Mouse (Mus musculus) limb, embryonic 15.5 days (tissue): ENCODE data around the gene Inpp4a. TPM values are rescaled to one million over a fixed set of nuclear protein-coding genes. Genes with fewer than 3 reads are reported as not detected.

Experiments used
- ATAC-seq: fragments of 200-750 bp; cut with Nextera tagmentation; 2 replicates; pipeline ENCODE4 v1.8.0; 2017; ENCODE audit warnings: low read depth, moderate TSS enrichment; ENCODE audit not compliant: insufficient number of reproducible peaks, low FRiP score, low TSS enrichment
- H3K27ac ChIP-seq: fragments of 300-500 bp; sonication (generic); 2 replicates; pipeline ENCODE4 v1.5.1; 2015; ENCODE audit warnings: moderate library complexity, mild to moderate bottlenecking, inconsistent platforms
- H3K27me3 ChIP-seq: fragments of 300-500 bp; sonication (generic); 2 replicates; pipeline ENCODE4 v1.6.1; 2015; ENCODE audit warnings: inconsistent platforms
- H3K36me3 ChIP-seq: fragments of 300-500 bp; sonication (generic); 2 replicates; pipeline ENCODE4 v1.6.1; 2015; ENCODE audit warnings: inconsistent platforms
- H3K4me1 ChIP-seq: fragments of 300-500 bp; sonication (generic); 2 replicates; pipeline ENCODE4 v1.6.1; 2015; ENCODE audit warnings: inconsistent platforms
- H3K4me2 ChIP-seq: fragments of 300-500 bp; sonication (generic); 2 replicates; pipeline ENCODE4 v1.6.1; 2015; ENCODE audit warnings: mild to moderate bottlenecking, inconsistent platforms
- H3K4me3 ChIP-seq: fragments of 300-500 bp; sonication (generic); 2 replicates; pipeline ENCODE4 v1.5.1; 2015; ENCODE audit warnings: mild to moderate bottlenecking, inconsistent platforms
- H3K9ac ChIP-seq: fragments of 300-500 bp; sonication (generic); 2 replicates; pipeline ENCODE4 v1.6.1; 2015; ENCODE audit warnings: inconsistent platforms
- H3K9me3 ChIP-seq: fragments of 300-500 bp; sonication (generic); 2 replicates; pipeline ENCODE4 v1.6.1; 2016; ENCODE audit warnings: inconsistent platforms
- WGBS: fragments of 180-500 bp; shearing (Covaris S2); methylation state at CpG from one replicate; pipeline ENCODE4 v1.1.7; 2015; 5-methylcytosine and 5-hydroxymethylcytosine counted together
- polyA plus RNA-seq: library from polyadenylated mRNA; unstranded; fragments of >200 nt; fragmentation: Nextera tagmentation; extraction: Ambion mirVana; gene quantifications from 2 replicates; pipeline ENCODE4 v1.2.1, GENCODE M21; 2015

Inpp4a gene
- polyA plus RNA-seq, 1 experiment from 2014 or later: 16.9 TPM

- Histone ChIP-seq H3K9me3 (no peaks in the 10 kb centered on the region), H3K4me3 (no peak overlapping the region), H3K27ac (no peak overlapping the region), H3K4me2 (no peak overlapping the region), H3K9ac (no peak overlapping the region), H3K4me1 (no peaks in the 10 kb centered on the region), H3K36me3 (peaks cover 41% of the 10 kb centered on the region), H3K27me3 (no peaks in the 10 kb centered on the region)
- WGBS: 68% methylated on average over 8 of the region's 8 CpGs
- ATAC-seq: no peak
Observed at GRCm38 (mm10) chr1:37399734-37400133, 100.1 kb downstream of the Inpp4a start.

DNA sequence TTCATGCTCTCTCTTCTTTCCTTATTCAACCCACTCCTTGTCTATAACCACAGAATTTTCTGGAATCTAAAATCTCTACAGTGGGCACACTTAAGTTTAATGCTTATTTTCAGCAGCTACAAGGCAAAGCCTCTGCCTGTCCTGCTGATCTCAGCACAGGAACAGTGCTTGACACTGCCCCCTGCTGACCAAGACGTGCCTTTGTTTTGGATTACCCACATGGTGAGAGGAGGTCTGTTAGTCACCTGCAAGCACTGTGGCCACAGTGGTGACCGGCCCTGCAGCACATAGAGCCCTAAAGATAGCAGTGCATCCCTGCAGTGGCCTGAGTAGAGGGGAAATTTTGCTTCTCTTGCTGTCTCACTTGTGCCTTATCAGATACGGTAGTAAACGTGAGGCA lies 102.0 kb downstream of the Inpp4a start:
- Histone ChIP-seq H3K9me3 (no peaks in the 10 kb centered on the region), H3K36me3 (peaks cover 29% of the 10 kb centered on the region), H3K9ac (no peak overlapping the region), H3K4me2 (no peak overlapping the region), H3K27me3 (no peaks in the 10 kb centered on the region), H3K4me3 (no peak overlapping the region), H3K27ac (no peak overlapping the region), H3K4me1 (no peaks in the 10 kb centered on the region)
- no peak for ATAC-seq
- WGBS: 57% methylated on average over 4 of the region's 4 CpGs

DNA sequence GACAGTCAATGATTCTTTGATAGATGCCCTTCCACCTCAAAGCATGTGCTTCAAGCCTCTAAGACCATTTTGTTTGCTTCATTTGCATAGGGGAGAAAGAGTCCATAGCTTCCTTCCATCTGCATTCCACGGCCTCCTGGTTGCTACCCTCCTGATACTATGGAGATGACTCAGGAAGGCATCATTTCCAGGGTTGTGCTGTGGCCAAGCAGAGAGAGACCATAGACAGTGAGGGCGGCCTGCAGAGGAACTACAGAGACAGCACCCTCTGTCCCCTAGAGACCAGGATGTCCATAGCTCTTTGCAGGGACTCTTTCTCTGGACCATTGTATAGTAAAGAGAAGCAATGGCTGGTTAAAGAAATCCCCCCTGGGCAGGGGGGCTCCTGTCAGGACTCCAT lies 105.5 kb downstream of the Inpp4a start:
- Histone ChIP-seq H3K9ac (no peak overlapping the region), H3K9me3 (no peaks in the 10 kb centered on the region), H3K4me2 (no peak overlapping the region), H3K4me1 (no peaks in the 10 kb centered on the region), H3K27me3 (no peaks in the 10 kb centered on the region), H3K27ac (no peak overlapping the region), H3K36me3 (peaks cover 14% of the 10 kb centered on the region; the same call in 1 of the 2 replicates), H3K4me3 (no peak overlapping the region)
- ATAC-seq: no peak
- 80% methylated on average over 2 of the region's 2 CpGs for WGBS

DNA sequence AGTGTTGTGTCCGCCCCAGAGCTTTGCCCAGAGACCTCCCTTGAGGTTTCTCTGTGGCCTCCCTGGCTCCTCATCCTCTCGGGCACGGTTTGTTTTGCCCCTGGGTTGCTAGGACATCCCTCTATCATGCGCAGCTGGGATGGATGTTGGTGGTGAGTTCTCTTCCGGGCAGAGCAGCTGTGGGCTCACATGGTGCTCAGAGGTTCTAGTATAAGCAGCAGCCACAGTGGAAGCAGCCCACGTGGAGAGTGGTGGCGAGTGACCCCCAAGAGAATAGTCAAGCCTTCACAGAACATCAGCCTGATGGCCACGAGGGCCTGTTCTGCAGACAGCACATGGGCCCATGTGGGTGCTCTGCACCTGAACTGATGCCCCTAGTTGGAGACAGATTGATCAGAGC lies 107.6 kb downstream of the Inpp4a start:
- no peak overlapping the region for H3K27ac ChIP-seq
- no peak overlapping the region for H3K4me3 ChIP-seq
- no peaks in the 10 kb centered on the region for H3K27me3 ChIP-seq
- WGBS: 81% methylated on average over 8 of the region's 8 CpGs
- H3K4me2 ChIP-seq: no peak overlapping the region
- no peak overlapping the region for H3K9ac ChIP-seq
- no peak for ATAC-seq
- no peaks in the 10 kb centered on the region for H3K9me3 ChIP-seq
- H3K4me1 ChIP-seq: no peaks in the 10 kb centered on the region
- H3K36me3 ChIP-seq: peaks cover 10% of the 10 kb centered on the region; the same call in 1 of the 2 replicates

- 0 out of 2 replicates have a peak, but pooled peaks cover 2% of the 10 kb centered on the region for H3K36me3 ChIP-seq
- no peak for ATAC-seq
- H3K4me3 ChIP-seq: no peak overlapping the region
- H3K27ac ChIP-seq: no peak overlapping the region
- H3K9me3 ChIP-seq: no peaks in the 10 kb centered on the region
- no peak overlapping the region for H3K4me2 ChIP-seq
- H3K9ac ChIP-seq: no peak overlapping the region
- H3K27me3 ChIP-seq: no peaks in the 10 kb centered on the region
- H3K4me1 ChIP-seq: no peaks in the 10 kb centered on the region
- 66% methylated on average over 8 of the region's 8 CpGs for WGBS
Observed at GRCm38 (mm10) chr1:37408059-37408458, 108.4 kb downstream of the Inpp4a start.

GRCm38 (mm10) chr1:37408678-37409077 lies 109.0 kb downstream of the Inpp4a start:
- H3K36me3 ChIP-seq: 0 out of 2 replicates have a peak, but pooled peaks cover 2% of the 10 kb centered on the region
- no peak overlapping the region for H3K4me2 ChIP-seq
- WGBS: 63% methylated on average over 3 of the region's 3 CpGs
- ATAC-seq: no peak
- no peak overlapping the region for H3K27ac ChIP-seq
- no peak overlapping the region for H3K9ac ChIP-seq
- no peaks in the 10 kb centered on the region for H3K9me3 ChIP-seq
- no peaks in the 10 kb centered on the region for H3K27me3 ChIP-seq
- no peaks in the 10 kb centered on the region for H3K4me1 ChIP-seq
- H3K4me3 ChIP-seq: no peak overlapping the region

DNA sequence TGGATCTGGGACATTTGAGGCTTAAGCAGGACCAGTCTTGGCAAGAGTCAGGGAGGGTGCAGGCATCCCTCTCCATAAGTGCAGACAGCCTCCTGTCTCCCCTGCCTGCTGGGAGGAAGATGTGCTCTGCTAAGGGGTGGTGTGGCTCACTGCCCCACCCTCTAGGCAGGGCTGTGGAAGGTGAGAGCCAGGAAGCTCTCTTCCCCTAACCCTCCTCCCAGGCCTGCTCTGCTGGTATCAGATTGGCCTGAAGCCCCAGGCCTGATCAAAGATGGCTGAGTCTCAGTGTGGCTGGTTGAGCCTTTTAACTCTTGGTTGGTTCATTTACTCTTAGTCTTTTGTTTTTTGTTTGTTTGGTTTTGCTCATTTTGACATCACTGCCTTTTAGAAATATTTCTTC lies 110.0 kb downstream of the Inpp4a start:
- no peaks in the 10 kb centered on the region for H3K9me3 ChIP-seq

GRCm38 (mm10) chr1:37415394-37415793 lies 115.7 kb downstream of the Inpp4a start:
- Histone ChIP-seq H3K4me3 (no peak overlapping the region), H3K27me3 (no peaks in the 10 kb centered on the region), H3K27ac (no peak overlapping the region), H3K36me3 (peaks cover 31% of the 10 kb centered on the region), H3K4me1 (no peaks in the 10 kb centered on the region), H3K4me2 (no peak overlapping the region), H3K9ac (no peak overlapping the region), H3K9me3 (no peaks in the 10 kb centered on the region)
- 83% methylated on average over 1 of the region's 1 CpGs for WGBS
- no peak for ATAC-seq

More for the DNA sequence above, 110.0 kb downstream of the Inpp4a start:
- H3K4me3 ChIP-seq: no peak overlapping the region
- no peak overlapping the region for H3K9ac ChIP-seq
- no peak overlapping the region for H3K4me2 ChIP-seq
- H3K27me3 ChIP-seq: no peaks in the 10 kb centered on the region
- H3K27ac ChIP-seq: no peak overlapping the region
- H3K36me3 ChIP-seq: 0 out of 2 replicates have a peak, but pooled peaks cover 2% of the 10 kb centered on the region
- no peaks in the 10 kb centered on the region for H3K4me1 ChIP-seq
- no peak for ATAC-seq

- WGBS: 93% methylated on average over 1 of the region's 1 CpGs
- Histone ChIP-seq H3K27me3 (no peaks in the 10 kb centered on the region), H3K4me3 (no peak overlapping the region), H3K4me1 (no peaks in the 10 kb centered on the region), H3K4me2 (no peak overlapping the region), H3K36me3 (peaks cover 59% of the 10 kb centered on the region), H3K9ac (no peak overlapping the region), H3K9me3 (no peaks in the 10 kb centered on the region), H3K27ac (no peak overlapping the region)
- ATAC-seq: no peak
Observed at GRCm38 (mm10) chr1:37419420-37419819, 119.8 kb downstream of the Inpp4a start.

DNA sequence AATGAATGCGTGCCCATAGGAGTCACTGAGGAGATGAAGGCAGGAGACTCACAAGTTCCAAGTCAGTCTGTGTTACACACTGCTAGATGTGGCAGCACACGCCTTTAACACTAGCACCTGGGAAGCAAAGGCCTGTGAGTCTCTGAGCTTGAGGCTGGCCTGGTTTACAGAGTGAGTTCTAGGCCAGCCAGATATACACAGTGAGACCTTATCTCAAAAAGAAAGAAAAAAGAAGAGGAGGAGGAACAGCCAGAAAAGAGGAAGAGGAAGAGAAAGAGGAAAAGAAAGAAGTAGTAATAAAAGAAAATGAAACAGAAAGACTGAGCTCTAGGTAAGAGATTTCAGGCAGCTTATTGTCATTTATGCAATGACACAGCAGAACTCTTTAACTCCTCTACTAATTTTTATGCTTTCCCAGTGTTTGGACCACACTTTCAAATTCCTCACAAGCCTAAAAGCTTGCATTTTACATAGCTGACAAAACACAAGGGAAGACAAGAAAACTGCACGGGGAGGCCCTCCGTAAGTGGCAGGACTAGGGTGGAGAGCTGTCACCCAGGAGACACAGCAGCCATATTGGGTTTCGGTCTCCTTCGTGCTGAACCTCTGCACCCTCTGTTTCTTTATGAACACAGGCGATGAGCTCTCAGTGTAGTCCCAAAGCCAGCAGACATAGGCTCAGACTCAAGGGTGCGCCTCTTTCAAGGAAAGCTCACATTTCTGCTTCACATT lies 127.6 kb downstream of the Inpp4a start:
- no peak overlapping the region for H3K27ac ChIP-seq
- H3K36me3 ChIP-seq: peaks cover 41% of the 10 kb centered on the region; the same call in 1 of the 2 replicates
- no peak overlapping the region for H3K4me3 ChIP-seq
- H3K4me1 ChIP-seq: peaks cover 20% of the 10 kb centered on the region
- ATAC-seq: no peak
- 94% methylated on average over 8 of the region's 8 CpGs for WGBS
- H3K9ac ChIP-seq: no peak overlapping the region
- no peaks in the 10 kb centered on the region for H3K9me3 ChIP-seq
- no peak overlapping the region for H3K4me2 ChIP-seq
- no peaks in the 10 kb centered on the region for H3K27me3 ChIP-seq

DNA sequence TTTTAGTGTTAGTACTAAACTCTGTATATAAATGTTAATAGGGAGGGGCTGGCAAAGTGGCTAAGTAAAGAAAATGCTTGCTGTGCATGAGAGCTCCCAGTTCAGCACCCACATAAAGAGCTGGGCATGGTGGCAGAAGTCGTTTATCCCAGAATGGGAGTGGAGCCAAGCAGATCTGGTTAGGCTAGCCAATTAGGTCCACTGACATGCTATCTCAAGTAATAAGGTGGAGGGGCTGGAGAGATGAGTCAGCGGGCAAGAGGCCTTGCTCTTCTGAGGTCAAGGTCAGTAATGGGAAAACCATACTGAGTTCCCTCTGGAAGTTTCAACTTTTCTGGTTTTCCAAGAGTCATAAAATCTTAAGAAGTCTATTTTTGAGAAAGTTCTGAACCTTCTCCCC lies 129.2 kb downstream of the Inpp4a start:
- ATAC-seq: no peak
- peaks cover 46% of the 10 kb centered on the region for H3K36me3 ChIP-seq
- H3K4me2 ChIP-seq: peak overlapping the region; percentile 83
- peaks cover 21% of the 10 kb centered on the region for H3K4me1 ChIP-seq
- 63% methylated on average over 2 of the region's 2 CpGs for WGBS
- H3K27me3 ChIP-seq: no peaks in the 10 kb centered on the region
- no peaks in the 10 kb centered on the region for H3K9me3 ChIP-seq
- peak overlapping the region; percentile 98 for H3K4me3 ChIP-seq
- no peak overlapping the region for H3K27ac ChIP-seq
- H3K9ac ChIP-seq: no peak overlapping the region

GRCm38 (mm10) chr1:37429366-37430296 lies 130.0 kb downstream of the Inpp4a start, which contains the start of the genes Coa5 and Unc50:
Gene Coa5 (minus strand): TSS chr1:37430103.
Gene Unc50 (plus strand): TSS chr1:37430139.
- peak within 1 kb of the TSS; percentile 98 for H3K4me3 ChIP-seq
- WGBS: 2% methylated on average over 57 of the region's 57 CpGs
- peak within 1 kb of the TSS; percentile 83 for H3K4me2 ChIP-seq
- H3K9me3 ChIP-seq: no peaks in the 10 kb centered on the region
- H3K36me3 ChIP-seq: peaks cover 43% of the 10 kb centered on the region
- ATAC-seq: peak; percentile 96
- H3K27ac ChIP-seq: peak within 1 kb of the TSS; percentile 85
- H3K9ac ChIP-seq: peak within 1 kb of the TSS; percentile 89
- peaks cover 22% of the 10 kb centered on the region for H3K4me1 ChIP-seq
- no peaks in the 10 kb centered on the region for H3K27me3 ChIP-seq
